In genomic region chr7:144942071-144942743, GRCm38 (mm10) we compare ENCODE assay signal across 8 mouse cellular contexts. TPM values are rescaled to one million over a fixed set of nuclear protein-coding genes. Genes with fewer than 3 reads are reported as not detected.
A peak's percentile ranks its signal among the peaks of the same experiment; 100 is the strongest.
DNase-seq lines count a peak whose midpoint lies in the region; ATAC-seq and TF ChIP-seq lines count a peak whose summit lies in the region.

No protein-coding gene starts in this region.

- no peaks in the 10 kb centered on the region for H3K36me3 ChIP-seq in embryonic facial prominence, embryonic 12.5 days
- H3K36me3 ChIP-seq in hindbrain, embryonic 11.5 days (ENCODE audit: control insufficient read depth, insufficient read depth, low read length) = no peaks in the 10 kb centered on the region; the same call in 1 of the 2 replicates
- peaks cover under 1% of the 10 kb centered on the region; the same call in 1 of the 2 replicates for H3K36me3 ChIP-seq in liver, embryonic 12.5 days
- no peaks in the 10 kb centered on the region for H3K36me3 ChIP-seq in neural tube, embryonic 14.5 days (ENCODE audit: control insufficient read depth, insufficient read depth, low read length)

- H3K4me1 ChIP-seq in embryonic facial prominence, embryonic 12.5 days = peaks cover 19% of the 10 kb centered on the region
- H3K4me1 ChIP-seq in hindbrain, embryonic 11.5 days (replicated peaks; ENCODE audit: control insufficient read depth, insufficient read depth, low read length) = peaks cover 18% of the 10 kb centered on the region
- H3K4me1 ChIP-seq in liver, embryonic 12.5 days = peaks cover 23% of the 10 kb centered on the region
- H3K4me1 ChIP-seq in neural tube, embryonic 14.5 days (ENCODE audit: control insufficient read depth, insufficient read depth, low read length) = peaks cover 50% of the 10 kb centered on the region

- no peak for TF ChIP-seq CTCF in layer of hippocampus, adult 2 months (conservative IDR thresholded peaks at IDR 0.05)

- H3K9me3 ChIP-seq in embryonic facial prominence, embryonic 12.5 days = no peaks in the 10 kb centered on the region
- H3K9me3 ChIP-seq in hindbrain, embryonic 11.5 days (ENCODE audit: control insufficient read depth, low read length) = no peaks in the 10 kb centered on the region
- H3K9me3 ChIP-seq in liver, embryonic 12.5 days (replicated peaks) = no peaks in the 10 kb centered on the region
- no peaks in the 10 kb centered on the region for H3K9me3 ChIP-seq in neural tube, embryonic 14.5 days (ENCODE audit: control insufficient read depth, low read length)

- DNase-seq in layer of hippocampus, adult 2 months (ENCODE audit: low spot score in 2 of 2) = no peak
- no peak for DNase-seq in layer of hippocampus, adult 18-20 months (ENCODE audit: low spot score in 2 of 2)
- DNase-seq in hindbrain, embryonic 11.5 days (ENCODE audit: low spot score) = peak; percentile 69
- DNase-seq in left cerebral cortex, postnatal 25 days (ENCODE audit: low spot score in 2 of 2) = no peak
- DNase-seq in thymus, postnatal 10 days (ENCODE audit: low spot score in 2 of 2) = no peak

- H3K4me2 ChIP-seq in embryonic facial prominence, embryonic 12.5 days (replicated peaks) = peak overlapping the region; percentile 92
- H3K4me2 ChIP-seq in hindbrain, embryonic 11.5 days (replicated peaks; ENCODE audit: low read depth, low read length) = peak overlapping the region; percentile 91
- H3K4me2 ChIP-seq in liver, embryonic 12.5 days = peak overlapping the region; percentile 61
- peak overlapping the region; percentile 95 for H3K4me2 ChIP-seq in neural tube, embryonic 14.5 days (ENCODE audit: low read depth, low read length)

- no peak for ATAC-seq in embryonic facial prominence, embryonic 12.5 days (ENCODE audit: insufficient number of reproducible peaks, insufficient read depth, low FRiP score, low TSS enrichment)
- no peak for ATAC-seq in hindbrain, embryonic 11.5 days (ENCODE audit: low FRiP score)
- no peak for ATAC-seq in liver, embryonic 12.5 days
- 0 out of 2 replicates have a peak, but pooled peaks have one; percentile 2 for ATAC-seq in neural tube, embryonic 14.5 days (ENCODE audit: low read depth)

- H3K4me3 ChIP-seq in layer of hippocampus, adult 2 months = peak overlapping the region; percentile 63
- H3K4me3 ChIP-seq in embryonic facial prominence, embryonic 12.5 days = peak overlapping the region; percentile 71
- H3K4me3 ChIP-seq in hindbrain, embryonic 11.5 days (ENCODE audit: low read depth, low read length) = peak overlapping the region; percentile 37
- peak overlapping the region; percentile 35 for H3K4me3 ChIP-seq in liver, embryonic 12.5 days
- H3K4me3 ChIP-seq in neural tube, embryonic 14.5 days (ENCODE audit: low read depth, low read length) = peak overlapping the region; percentile 36; the same call in 1 of the 2 replicates

- intact Hi-C loops in left cerebral cortex, postnatal 25 days (cut with DNase I) = loop anchor here (5.0 kb wide), 1 partner anchor 90 kb away; no protein-coding TSS in a partner anchor

- no peaks in the 10 kb centered on the region for H3K27me3 ChIP-seq in embryonic facial prominence, embryonic 12.5 days
- H3K27me3 ChIP-seq in hindbrain, embryonic 11.5 days (ENCODE audit: control insufficient read depth, insufficient read depth, low read length) = peaks cover 14% of the 10 kb centered on the region
- peaks cover 83% of the 10 kb centered on the region for H3K27me3 ChIP-seq in liver, embryonic 12.5 days (replicated peaks)
- H3K27me3 ChIP-seq in neural tube, embryonic 14.5 days (ENCODE audit: control insufficient read depth, insufficient read depth, low read length) = peaks cover 43% of the 10 kb centered on the region

- H3K27ac ChIP-seq in layer of hippocampus, adult 2 months = no peak overlapping the region
- peak overlapping the region; percentile 95 for H3K27ac ChIP-seq in embryonic facial prominence, embryonic 12.5 days
- peak overlapping the region; percentile 82 for H3K27ac ChIP-seq in hindbrain, embryonic 11.5 days (ENCODE audit: low read depth, low read length)
- peak overlapping the region; percentile 68 for H3K27ac ChIP-seq in liver, embryonic 12.5 days
- H3K27ac ChIP-seq in neural tube, embryonic 14.5 days (ENCODE audit: low read depth, low read length) = no peak overlapping the region

- H3K9ac ChIP-seq in embryonic facial prominence, embryonic 12.5 days = peak overlapping the region; percentile 50
- peak overlapping the region; percentile 24 for H3K9ac ChIP-seq in hindbrain, embryonic 11.5 days (ENCODE audit: low read depth, low read length)
- no peak overlapping the region for H3K9ac ChIP-seq in liver, embryonic 12.5 days
- no peak overlapping the region for H3K9ac ChIP-seq in neural tube, embryonic 14.5 days (replicated peaks; ENCODE audit: low read depth, low read length)

- under 1% methylated on average over 35 of the region's 35 CpGs for WGBS in embryonic facial prominence, embryonic 12.5 days
- 0% methylated on average over 35 of the region's 35 CpGs for WGBS in hindbrain, embryonic 11.5 days
- WGBS in liver, embryonic 12.5 days (ENCODE audit: insufficient replicate concordance) = under 1% methylated on average over 35 of the region's 35 CpGs
- under 1% methylated on average over 35 of the region's 35 CpGs for WGBS in neural tube, embryonic 14.5 days

RNA-seq across cellular contexts. Expression of gene Ccnd1, which starts 2.5 kb away (rescaled TPM):
- total RNA-seq in layer of hippocampus, adult 2 months (2021) = 10 to 100 TPM; 43.7 to 48.3 TPM
- 10 to 100 TPM; 56.0 to 59.6 TPM for total RNA-seq in layer of hippocampus, adult 18-20 months (2021)
- 131 and 156 TPM in 2 replicates for polyA plus RNA-seq in embryonic facial prominence, embryonic 12.5 days (2016; fragmentation: Nextera tagmentation; extraction: Ambion mirVana)
- polyA plus RNA-seq in hindbrain, embryonic 11.5 days (2014; fragmentation: Nextera tagmentation; extraction: Ambion mirVana) = 185 and 200 TPM in 2 replicates
- 46.0 and 47.1 TPM in 2 replicates for polyA plus RNA-seq in liver, embryonic 12.5 days (2016; fragmentation: Nextera tagmentation; extraction: Ambion mirVana)
- 12.1 and 17.9 TPM in 2 replicates for polyA plus RNA-seq in neural tube, embryonic 14.5 days (2014; fragmentation: Nextera tagmentation; extraction: Ambion mirVana)
- total RNA-seq in left cerebral cortex, postnatal 25 days (2021) = 10 to 100 TPM; 44.4 to 52.2 TPM

RNA-seq across cellular contexts. Expression of gene LTO1, which starts 27.3 kb away (rescaled TPM):
- total RNA-seq in layer of hippocampus, adult 2 months (2021) = 10 to 100 TPM; 26.2 to 33.8 TPM
- 10 to 100 TPM; 25.6 to 27.2 TPM for total RNA-seq in layer of hippocampus, adult 18-20 months (2021)
- 25.2 and 25.5 TPM in 2 replicates for polyA plus RNA-seq in embryonic facial prominence, embryonic 12.5 days (2016; fragmentation: Nextera tagmentation; extraction: Ambion mirVana)
- 27.3 and 28.9 TPM in 2 replicates for polyA plus RNA-seq in hindbrain, embryonic 11.5 days (2014; fragmentation: Nextera tagmentation; extraction: Ambion mirVana)
- polyA plus RNA-seq in liver, embryonic 12.5 days (2016; fragmentation: Nextera tagmentation; extraction: Ambion mirVana) = 11.6 and 12.8 TPM in 2 replicates
- polyA plus RNA-seq in neural tube, embryonic 14.5 days (2014; fragmentation: Nextera tagmentation; extraction: Ambion mirVana) = 22.4 and 25.8 TPM in 2 replicates
- total RNA-seq in left cerebral cortex, postnatal 25 days (2021) = 10 to 100 TPM; 24.4 to 25.3 TPM

RNA-seq across cellular contexts. Expression of gene Fgf15, which starts 45.9 kb away (rescaled TPM):
- not detected for total RNA-seq in layer of hippocampus, adult 2 months (2021)
- not detected for total RNA-seq in layer of hippocampus, adult 18-20 months (2021)
- polyA plus RNA-seq in embryonic facial prominence, embryonic 12.5 days (2016; fragmentation: Nextera tagmentation; extraction: Ambion mirVana) = 24.5 and 30.1 TPM in 2 replicates
- 60.2 and 68.2 TPM in 2 replicates for polyA plus RNA-seq in hindbrain, embryonic 11.5 days (2014; fragmentation: Nextera tagmentation; extraction: Ambion mirVana)
- polyA plus RNA-seq in liver, embryonic 12.5 days (2016; fragmentation: Nextera tagmentation; extraction: Ambion mirVana) = not detected in 2 replicates
- 11.9 and 13.3 TPM in 2 replicates for polyA plus RNA-seq in neural tube, embryonic 14.5 days (2014; fragmentation: Nextera tagmentation; extraction: Ambion mirVana)
- total RNA-seq in left cerebral cortex, postnatal 25 days (2021) = not detected

Comparison
In these comparisons a context has a peak if more than half of its experiments do, and no peak if none do; other contexts are left out.
1. H3K27ac ChIP-seq: peak in embryonic facial prominence, embryonic 12.5 days (single experiment), hindbrain, embryonic 11.5 days (single experiment) and liver, embryonic 12.5 days (single experiment); none in layer of hippocampus, adult 2 months (single experiment) and neural tube, embryonic 14.5 days (single experiment).
2. H3K9ac ChIP-seq: peak in embryonic facial prominence, embryonic 12.5 days (single experiment) and hindbrain, embryonic 11.5 days (single experiment); none in liver, embryonic 12.5 days (single experiment) and neural tube, embryonic 14.5 days (single experiment).
3. RNA of gene Fgf15, which starts 45.9 kb away (polyA plus RNA-seq): 60.2 to 68.2 TPM in hindbrain, embryonic 11.5 days, 24.5 to 30.1 TPM in embryonic facial prominence, embryonic 12.5 days and 11.9 to 13.3 TPM in neural tube, embryonic 14.5 days; not detected in liver, embryonic 12.5 days; every median in the first group is over 10 times any median in the second.
4. Peak in every context shown above with its lines, with median percentiles within 50 percentile points of each other: H3K4me3 ChIP-seq and H3K4me2 ChIP-seq.